Mouse (Mus musculus): ENCODE results near the gene Ptgir.

DNA sequence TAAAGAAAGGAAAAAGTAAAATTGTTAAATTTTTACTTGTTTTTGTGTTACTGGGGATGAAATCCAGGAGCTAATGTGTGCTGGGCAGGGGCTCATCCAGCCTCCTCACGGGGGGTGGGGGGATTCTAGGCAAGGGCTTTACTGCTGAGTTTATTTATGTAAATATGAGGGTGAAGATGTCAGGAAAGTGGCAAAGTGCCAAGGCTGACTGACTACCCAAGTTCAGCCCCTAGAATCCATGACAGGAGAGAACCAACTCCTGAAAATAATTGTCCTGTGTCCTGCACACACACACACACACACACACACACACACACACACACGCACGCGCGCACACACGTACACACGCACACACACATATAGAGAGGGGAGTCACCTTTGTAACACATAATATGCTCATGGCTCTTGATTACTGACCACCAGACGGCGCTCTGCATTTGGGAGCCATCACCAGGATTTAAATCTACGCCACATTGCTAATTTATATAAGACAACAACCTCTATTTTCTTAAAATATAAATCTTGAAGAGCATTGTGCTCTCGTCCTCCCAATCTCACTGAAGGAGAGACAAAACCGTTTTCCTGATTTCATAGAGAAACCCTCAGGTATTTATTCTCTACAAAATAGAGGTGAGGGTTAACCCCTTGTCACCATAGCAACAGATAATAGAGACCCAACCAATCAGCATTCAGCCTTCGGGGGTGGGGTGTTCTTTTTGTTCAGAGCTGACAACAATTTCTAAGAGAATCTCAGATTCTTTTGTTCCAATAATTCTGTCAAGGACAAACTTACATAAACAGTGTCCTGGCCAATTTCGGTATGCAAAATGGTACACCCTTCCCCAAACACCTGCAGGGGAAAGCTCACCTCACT lies 26.7 kb downstream of the Ptgir start:
- TF ChIP-seq CTCF (IDR thresholded peaks at IDR 0.05; ENCODE audit: borderline replicate concordance, insufficient read depth, low read depth, low read length) (peak; percentile 58; the same call in 1 of the 2 replicates), POLR2A (IDR thresholded peaks at IDR 0.05; ENCODE audit: borderline replicate concordance, insufficient read depth, low read length) (no peak)
